Mouse (Mus musculus): Measurements from ENCODE around the gene Tarm1.

The Tarm1 gene

DNA sequence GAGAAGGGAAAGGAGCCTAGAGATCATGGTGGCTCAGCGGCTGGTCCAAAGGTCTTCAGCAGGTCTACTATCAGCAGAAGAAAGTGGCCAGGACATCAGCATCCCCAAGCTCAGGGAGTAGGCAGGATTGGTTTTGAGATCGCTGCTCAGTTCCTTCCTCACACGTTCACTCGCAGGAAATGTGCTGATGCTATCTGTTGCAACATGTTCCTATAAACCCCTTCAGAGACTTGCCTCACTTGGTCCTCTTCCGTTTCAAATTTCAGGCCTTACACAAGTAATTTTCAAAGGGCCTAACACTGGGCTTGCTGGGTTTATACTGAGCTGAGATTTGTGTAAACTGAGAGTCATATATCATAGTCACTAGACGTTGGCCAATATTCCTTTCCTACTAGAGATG, at the start of gene Tarm1:
Gene Tarm1 (minus strand): TSS at position 186 of the 400 bp plus-strand sequence.
- no peak for DNase-seq (ENCODE audit: inconsistent ontology term)

GRCm38 (mm10) chr7:3505913-3506312, 3.5 kb upstream of the Tarm1 start:
- DNase-seq (ENCODE audit: inconsistent ontology term) = no peak

GRCm38 (mm10) chr7:3500406-3500805, 2.0 kb downstream of the Tarm1 start:
- no peak for DNase-seq (ENCODE audit: inconsistent ontology term)

DNA sequence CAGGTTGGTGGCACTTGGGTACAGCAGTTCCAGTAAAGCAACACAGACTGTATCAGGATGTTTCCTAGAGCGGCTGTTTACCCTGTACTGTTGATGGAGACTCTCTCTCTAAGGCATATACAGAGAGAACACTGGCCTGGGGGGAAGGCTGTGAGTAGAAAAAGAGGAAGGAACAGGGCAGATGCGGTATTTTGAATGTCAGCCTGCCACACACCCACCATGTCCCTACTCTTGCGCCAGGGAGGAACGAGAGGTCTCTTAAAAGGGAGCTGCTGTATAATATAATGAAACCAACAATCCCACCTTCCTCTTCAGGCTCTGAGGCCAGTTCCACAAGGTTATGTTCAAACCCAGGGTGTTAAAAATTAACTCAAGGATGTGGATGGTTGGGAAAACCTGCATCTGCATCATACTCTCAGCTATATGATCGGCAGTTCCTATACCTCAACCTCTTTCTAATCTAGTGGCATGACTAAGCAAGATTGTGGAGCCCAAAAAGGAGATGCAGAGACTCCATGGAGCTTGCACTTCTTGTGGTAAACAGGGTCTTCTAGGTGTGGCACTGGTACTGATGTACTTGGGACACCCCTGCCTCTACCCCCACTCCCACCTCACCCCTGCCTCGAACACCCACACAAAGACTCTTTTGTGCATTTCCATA, 20.3 kb downstream of the Tarm1 start:
- no peak for DNase-seq (ENCODE audit: inconsistent ontology term)

DNA sequence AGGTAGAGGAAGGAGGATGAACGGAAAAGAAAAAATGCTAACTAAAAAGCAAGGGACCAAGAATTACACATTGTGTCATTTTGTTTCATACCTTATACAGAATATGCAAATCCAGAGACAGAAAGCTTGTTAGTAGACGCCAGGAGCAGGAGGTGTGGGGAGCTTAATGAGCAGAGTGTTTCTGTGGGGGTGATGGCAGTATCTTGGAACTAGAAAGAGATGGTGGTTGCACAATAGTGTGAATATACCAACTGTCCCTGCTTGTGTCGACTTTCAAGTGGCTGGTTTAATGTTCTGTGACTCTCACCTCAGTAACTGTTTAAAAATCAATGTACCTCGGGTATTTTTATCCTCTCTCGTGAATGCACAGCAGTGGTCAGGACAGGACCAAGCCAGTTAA, 25.7 kb downstream of the Tarm1 start:
- DNase-seq (ENCODE audit: inconsistent ontology term) = no peak

DNA sequence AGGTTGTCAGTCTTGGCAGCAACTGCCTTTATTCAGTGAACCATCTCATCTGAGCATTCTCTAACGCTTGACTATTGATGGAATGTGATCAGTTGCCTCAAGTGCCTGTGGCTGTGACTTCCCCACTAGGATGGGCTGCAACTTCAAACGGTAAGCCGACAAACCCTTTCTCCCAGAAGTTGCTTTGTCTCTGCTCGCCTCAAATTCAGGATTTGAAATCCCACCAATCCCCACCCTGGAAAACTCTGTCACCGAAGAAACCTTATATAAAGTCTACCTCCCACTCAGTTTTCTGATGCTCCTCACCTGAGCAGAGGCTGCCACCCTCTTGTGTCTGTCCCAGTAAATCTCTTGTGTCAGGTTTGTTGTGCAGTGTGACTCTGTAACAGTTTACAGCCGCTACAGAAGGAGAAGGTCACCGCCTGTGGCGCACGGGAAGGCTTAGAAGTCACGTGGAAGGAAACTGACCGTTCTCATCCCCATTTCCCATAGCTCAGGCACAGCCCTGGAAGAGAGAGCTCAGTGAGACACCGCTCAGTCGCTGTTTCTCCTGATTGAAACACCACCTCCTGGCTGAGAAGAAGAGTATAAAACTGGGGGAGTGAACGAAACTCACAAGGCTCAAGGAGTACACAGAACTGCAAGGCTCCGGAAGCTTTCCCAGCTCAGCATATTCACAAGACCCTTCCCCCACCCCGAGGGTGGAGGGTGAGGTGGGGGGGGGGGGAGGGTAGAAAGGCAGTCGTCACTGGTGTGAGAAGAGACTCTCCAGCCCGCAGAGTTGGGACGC, 27.9 kb downstream of the Tarm1 start:
- peak; percentile 7 for DNase-seq (ENCODE audit: inconsistent ontology term)

DNA sequence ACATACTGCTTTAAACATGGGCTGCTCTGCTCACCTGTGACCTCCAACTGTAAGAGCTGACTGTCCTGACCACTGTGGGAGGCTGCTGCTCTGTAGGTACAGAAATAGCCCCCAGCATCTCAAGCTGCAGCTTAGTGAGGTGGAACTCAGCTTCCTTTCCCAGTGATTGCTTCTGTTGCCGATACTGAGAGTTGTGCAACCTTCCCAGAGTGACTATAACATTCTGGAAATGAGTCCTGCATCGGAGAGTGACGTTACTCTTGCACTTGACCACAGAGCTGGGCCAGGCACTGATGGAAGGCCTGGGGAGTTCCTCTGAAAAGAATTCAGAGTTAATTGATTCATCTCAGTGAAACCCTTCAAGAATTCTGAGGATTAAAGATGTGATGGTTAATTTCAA, 29.6 kb downstream of the Tarm1 start:
- no peak for DNase-seq (ENCODE audit: inconsistent ontology term)

GRCm38 (mm10) chr7:3468614-3469013, 33.8 kb downstream of the Tarm1 start:
- DNase-seq (ENCODE audit: inconsistent ontology term) = no peak

- DNase-seq (ENCODE audit: inconsistent ontology term) = no peak
These were observed 39.1 kb downstream of the Tarm1 start for GRCm38 (mm10) chr7:3463306-3463705.

DNA sequence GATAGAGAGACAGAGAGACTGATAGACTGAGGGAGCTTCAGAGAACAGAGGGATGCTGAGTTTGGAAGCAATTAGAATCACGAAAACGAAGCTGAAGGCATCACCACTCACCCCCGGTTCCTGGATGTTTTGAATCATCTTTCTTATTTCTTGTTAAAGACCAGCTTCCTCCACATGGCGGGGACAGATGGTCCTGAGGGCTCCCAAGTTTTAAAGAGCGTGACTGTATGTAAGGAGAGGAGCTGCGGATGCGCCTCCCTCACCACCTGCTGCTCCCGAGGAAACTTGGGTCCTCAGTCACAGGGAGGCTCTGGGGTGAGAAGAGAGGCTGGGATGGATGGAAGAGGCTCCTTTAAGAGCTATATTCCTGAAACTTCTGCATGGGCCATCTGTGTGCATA, 42.2 kb downstream of the Tarm1 start:
- no peak for DNase-seq (ENCODE audit: inconsistent ontology term)

DNA sequence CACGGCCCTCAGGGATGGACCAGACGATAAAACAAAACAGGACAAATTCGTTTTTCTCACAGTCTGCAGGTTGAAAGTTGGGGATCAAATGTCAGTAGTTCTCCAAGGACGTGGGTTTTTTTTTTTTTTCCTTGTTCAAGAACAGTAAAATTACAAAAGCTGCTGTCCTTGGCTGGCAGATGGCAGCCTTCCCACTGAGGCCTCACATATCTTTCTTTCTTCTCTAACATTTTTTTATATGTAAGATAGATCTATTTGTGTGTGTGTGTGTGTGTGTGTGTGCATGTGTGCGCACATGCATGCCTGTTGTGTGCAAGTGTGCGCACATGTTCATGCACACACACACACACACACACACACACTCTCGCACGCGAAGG, 44.6 kb downstream of the Tarm1 start:
- no peak for DNase-seq (ENCODE audit: inconsistent ontology term)

- DNase-seq (ENCODE audit: inconsistent ontology term) = no peak
These were observed 45.1 kb downstream of the Tarm1 start for GRCm38 (mm10) chr7:3457111-3457840.

- DNase-seq (ENCODE audit: inconsistent ontology term) = no peak
These were observed 48.8 kb downstream of the Tarm1 start for GRCm38 (mm10) chr7:3453486-3454183.

DNA sequence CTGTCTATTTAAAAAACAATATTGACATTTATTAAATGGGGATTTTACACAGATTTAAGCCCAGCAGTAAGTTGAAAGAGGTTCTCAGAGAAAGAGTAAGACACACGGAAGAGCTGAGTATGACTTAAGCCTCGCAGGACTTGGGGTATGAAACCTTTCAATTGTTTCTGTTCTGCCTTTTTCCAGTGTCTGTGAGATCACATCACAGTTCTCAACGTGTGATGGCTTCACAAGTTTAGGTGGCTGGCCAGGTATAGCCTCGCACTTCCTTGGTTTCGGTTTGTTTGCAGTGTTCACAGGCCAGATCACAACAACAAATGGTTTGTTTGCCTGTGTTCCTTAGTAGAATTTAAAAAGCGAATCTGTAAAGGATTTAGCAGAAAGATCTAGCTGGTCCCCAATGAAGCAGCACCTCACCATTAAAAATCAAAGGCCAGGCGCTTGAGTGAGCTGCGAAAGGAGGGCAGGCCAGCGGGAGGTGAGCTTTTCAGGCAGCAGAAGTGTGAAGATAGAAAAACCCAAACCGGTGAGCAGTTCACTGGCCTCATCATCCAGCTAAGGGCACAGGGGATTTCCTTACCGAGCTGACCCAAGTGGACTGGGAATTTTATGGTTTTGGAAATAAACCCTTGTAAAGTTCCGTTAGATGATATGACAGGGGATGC, 49.5 kb downstream of the Tarm1 start:
- no peak for DNase-seq (ENCODE audit: inconsistent ontology term)

DNA sequence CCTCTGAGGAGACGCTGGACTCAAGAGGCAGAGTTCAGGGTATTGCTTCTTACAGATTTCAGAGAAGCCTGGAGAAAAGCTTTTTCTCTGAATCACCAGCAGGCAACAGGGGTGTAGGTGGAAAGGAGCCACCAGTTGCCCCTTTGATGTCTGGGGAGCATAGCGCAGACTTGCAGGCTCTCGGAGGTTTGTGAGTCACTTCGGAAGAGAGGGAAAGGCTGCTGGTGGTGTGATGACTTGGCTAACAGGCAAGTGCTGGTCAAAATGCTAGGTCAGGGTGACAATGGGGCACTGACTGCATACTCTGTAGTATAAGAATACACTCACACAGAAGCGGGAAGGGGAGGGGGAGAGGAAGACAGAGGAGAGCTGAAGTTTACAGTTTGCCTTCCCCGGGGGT, 51.3 kb downstream of the Tarm1 start:
- DNase-seq (ENCODE audit: inconsistent ontology term) = peak; percentile 27

DNA sequence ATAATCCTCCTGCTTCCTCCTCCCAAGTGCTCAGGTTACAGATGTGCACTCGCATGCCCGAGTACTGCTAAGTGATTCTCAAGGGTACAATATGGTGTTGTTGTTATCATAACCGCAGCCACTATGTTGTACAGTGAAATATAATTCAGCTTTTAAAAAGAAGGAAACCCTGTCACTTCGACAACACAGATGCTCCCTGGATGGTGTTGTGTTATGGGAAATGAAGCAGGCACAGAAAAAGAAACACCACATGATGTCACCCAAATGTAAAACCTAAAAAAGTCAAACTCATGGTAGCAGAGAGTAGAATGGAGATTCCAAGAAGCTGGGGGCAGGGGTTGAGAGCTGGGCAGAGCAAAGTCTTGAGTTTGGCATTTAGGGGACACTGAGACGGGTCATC, 51.8 kb downstream of the Tarm1 start:
- no peak for DNase-seq (ENCODE audit: inconsistent ontology term)

GRCm38 (mm10) chr7:3448737-3449454, 53.5 kb downstream of the Tarm1 start:
- DNase-seq (ENCODE audit: inconsistent ontology term) = peak; percentile 63

GRCm38 (mm10) chr7:3447026-3447425, 55.4 kb downstream of the Tarm1 start:
- peak; percentile 84 for DNase-seq (ENCODE audit: inconsistent ontology term)

DNA sequence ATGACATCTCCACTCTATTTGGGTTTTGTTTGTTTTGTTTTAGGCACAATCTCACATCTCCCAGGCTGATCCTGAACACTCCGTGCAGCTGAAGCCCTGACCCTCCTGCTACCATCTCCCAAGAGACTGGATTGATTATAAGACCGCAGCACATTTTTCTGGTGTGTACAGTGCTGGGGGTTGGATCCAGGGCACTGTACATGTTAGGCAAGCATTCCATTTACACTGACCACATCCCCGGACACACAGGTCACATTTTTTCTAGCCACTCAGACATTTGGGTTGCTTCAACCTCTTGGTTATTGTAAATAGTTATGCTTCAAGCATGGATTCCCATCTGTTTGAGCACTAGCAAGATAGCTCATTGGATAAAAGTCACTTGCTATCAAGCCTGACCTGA, 55.8 kb downstream of the Tarm1 start:
- DNase-seq (ENCODE audit: inconsistent ontology term) = no peak

GRCm38 (mm10) chr7:3444678-3445077, 57.7 kb downstream of the Tarm1 start:
- no peak for DNase-seq (ENCODE audit: inconsistent ontology term)
